Mouse (Mus musculus) kidney, adult 11 months (tissue): ENCODE data around the gene Slc25a36.

Experiments used
- DNase-seq: peaks from one replicate; pipeline ENCODE4 v3.0.0; 2022

Gene Slc25a36

GRCm38 (mm10) chr9:97036656-97037055, 74.3 kb downstream of the Slc25a36 start:
- peak; percentile 46 for DNase-seq

- no peak for DNase-seq
These were observed 83.6 kb downstream of the Slc25a36 start for GRCm38 (mm10) chr9:97027361-97027760.

GRCm38 (mm10) chr9:97026006-97026405, 85.0 kb downstream of the Slc25a36 start:
- DNase-seq: no peak
